Mouse (Mus musculus): ENCODE data around the gene Ptma. TPM values are rescaled to one million over a fixed set of nuclear protein-coding genes. Genes with fewer than 3 reads are reported as not detected.
"Not testable (repeated sequence)": the region's sequence is repeated elsewhere in the genome, so short reads cannot be mapped to it uniquely, and the experiment has no call there.

The Ptma gene
- polyA plus RNA-seq, 1 experiment: 322 TPM

DNA sequence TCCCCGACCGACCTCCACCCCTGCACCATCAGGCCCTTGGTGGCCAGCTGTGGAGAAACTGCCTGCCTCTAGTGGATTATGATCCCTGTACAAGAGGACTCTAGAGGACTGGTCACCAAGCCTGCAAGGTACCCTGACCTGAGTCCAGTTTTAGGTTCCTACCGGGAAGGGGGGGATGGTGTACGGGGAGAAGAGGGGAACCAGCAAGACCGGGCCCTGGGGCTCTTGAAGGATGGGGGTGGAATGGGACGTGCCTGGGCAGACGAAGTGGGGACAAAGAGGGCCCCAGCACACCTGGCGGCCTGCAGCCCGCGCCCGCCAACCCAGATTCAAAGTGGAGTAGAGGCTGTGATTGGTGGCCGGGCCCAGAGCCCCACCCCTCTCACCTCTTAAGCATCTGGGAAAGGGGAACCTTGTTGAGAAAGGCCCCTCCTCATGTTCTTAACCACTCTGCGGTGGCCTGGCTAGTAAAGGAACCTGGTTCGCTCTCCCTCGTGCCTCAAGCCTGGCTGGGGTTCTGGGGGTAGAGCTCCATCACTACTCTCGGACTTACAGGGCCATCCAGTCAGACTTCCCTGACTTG is 23.3 kb upstream of the Ptma start:
- H3K4me1 ChIP-seq (ENCODE audit: control insufficient read depth, insufficient read depth, insufficient read length, low read length): peaks cover 13% of the 10 kb centered on the region

DNA sequence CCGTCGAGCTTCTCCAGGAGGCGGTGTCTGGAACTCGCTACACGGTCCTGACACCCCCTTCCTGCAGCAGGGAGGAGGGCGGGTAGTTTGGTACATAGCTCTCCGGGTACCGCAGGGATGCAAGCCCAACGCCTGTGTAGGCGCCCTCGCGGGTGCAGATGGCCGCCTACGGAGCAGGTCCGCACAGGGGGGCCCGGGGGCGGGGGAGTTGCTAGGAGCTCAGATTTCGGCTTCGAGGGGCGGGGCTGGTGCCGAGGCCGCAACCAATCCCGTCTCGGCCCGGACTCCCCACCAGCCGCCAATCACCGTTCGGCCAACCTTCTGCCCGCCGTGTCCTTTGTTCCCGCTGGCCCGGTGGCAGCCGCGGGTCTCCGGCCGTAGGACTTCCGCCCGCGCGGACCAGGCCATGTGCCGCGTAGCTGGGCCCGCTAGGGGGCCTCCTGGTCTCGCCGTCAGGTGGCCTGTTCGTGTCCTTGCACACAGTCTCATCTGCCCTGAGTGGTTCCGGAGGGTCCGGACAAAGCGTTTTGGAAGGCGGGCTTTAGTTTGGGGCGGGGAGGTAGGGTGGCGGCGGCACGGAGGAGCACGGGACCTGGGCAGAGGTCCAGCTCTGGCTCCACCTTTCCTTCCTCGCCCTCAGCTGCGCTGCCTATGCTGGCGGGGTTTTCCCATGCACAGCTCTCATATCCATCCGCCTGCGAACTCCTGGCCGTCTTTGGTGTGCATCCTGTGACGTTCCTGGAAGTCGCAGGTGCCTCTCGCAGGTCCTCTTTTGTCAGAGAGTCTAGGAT is 22.4 kb upstream of the Ptma start:
- Histone ChIP-seq H3K4me3 (ENCODE audit: insufficient read depth, low read depth, low read length) (peak overlapping the region; percentile 79), H3K4me1 (ENCODE audit: control insufficient read depth, insufficient read depth, insufficient read length, low read length) (peaks cover 13% of the 10 kb centered on the region), H3K27ac (replicated peaks; ENCODE audit: low read depth, low read length) (peak overlapping the region; percentile 98)

More for the DNA sequence above, 23.3 kb upstream of the Ptma start:
- peak overlapping the region; percentile 98 for H3K27ac ChIP-seq (replicated peaks; ENCODE audit: low read depth, low read length)
- peak overlapping the region; percentile 79 for H3K4me3 ChIP-seq (ENCODE audit: insufficient read depth, low read depth, low read length)

DNA sequence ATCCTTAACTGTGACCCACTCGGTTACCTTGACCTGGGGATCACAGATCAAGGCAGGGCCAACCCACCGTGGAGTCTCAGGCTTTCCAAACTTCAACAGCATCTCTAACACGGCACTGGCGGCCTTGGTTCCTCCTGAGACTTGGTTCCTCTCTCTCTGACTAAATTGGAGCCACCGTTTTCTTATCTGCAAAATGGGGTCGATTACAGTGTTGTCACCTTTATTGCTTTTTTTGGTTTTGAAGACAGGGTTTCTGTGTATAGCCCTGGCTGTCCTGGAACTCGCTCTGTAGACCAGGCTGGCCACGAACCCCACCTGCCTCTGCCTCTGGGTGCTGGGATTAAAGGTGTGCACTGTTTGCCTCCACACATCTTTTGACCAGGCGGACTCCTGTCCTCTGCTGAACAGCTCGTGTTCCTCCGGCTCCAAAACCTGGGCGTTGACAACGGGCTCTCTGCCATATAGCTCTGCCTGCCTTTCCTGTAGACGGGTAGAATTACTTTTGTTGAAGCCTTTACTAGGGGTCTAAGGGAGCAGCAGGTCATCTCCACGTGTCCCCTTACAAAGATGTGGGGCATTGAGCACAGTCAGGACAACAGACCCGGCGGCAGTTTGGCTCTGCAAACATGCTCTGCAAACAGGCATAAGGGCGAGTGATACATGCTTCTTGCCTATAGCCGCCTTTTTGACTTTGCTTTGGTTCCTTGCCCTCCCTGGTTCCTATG is 21.7 kb upstream of the Ptma start:
- Histone ChIP-seq H3K4me1 (ENCODE audit: control insufficient read depth, insufficient read depth, insufficient read length, low read length) (peaks cover 13% of the 10 kb centered on the region), H3K4me3 (ENCODE audit: insufficient read depth, low read depth, low read length) (peak overlapping the region; percentile 79), H3K27ac (replicated peaks; ENCODE audit: low read depth, low read length) (peak overlapping the region; percentile 98)

DNA sequence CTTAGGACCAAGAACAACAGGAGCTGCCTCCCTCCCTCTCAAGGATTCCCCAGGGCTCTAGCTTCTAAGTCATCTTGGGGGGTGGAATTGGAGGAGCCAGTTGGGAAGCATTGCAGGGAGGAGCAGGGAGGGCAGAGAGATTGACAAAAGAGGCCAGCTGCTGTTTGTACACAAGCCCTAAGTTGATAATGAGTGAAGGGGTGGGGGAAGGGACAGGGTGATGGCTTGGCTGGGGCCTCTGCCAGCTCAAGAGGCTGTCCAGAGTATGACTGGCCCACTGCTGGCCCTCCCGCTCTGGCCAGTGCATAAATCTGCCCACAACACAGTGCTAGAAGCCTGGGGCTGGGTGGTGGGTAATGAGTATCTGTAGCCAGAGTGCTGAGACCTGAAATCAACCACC is 21.1 kb upstream of the Ptma start:
- H3K4me1 ChIP-seq (ENCODE audit: control insufficient read depth, insufficient read depth, insufficient read length, low read length): peaks cover 13% of the 10 kb centered on the region
- no peak overlapping the region for H3K4me3 ChIP-seq (ENCODE audit: insufficient read depth, low read depth, low read length)
- peak overlapping the region; percentile 98; the same call in 1 of the 2 replicates for H3K27ac ChIP-seq (replicated peaks; ENCODE audit: low read depth, low read length)

DNA sequence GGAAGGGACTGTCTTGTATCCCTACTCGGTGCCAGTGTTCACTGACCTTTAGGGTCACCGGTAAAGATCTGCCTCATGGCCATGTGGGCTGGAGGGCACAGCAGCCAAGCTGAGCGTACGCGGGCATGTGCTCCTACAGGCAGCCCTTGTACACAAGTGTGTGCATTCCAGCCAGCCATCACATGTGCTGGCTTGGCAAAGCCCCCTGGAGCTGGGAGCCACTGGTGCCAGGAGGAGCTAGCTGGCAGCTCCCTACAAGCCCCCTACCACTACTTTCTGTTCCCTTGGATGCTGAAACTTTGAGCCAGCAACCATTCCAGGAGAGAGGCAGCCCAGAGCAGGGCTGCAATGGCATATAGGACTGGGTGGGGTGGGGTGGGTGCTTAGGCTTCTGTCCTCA is 20.1 kb upstream of the Ptma start:
- Histone ChIP-seq H3K4me1 (ENCODE audit: control insufficient read depth, insufficient read depth, insufficient read length, low read length) (peaks cover 13% of the 10 kb centered on the region), H3K4me3 (ENCODE audit: insufficient read depth, low read depth, low read length) (no peak overlapping the region), H3K27ac (replicated peaks; ENCODE audit: low read depth, low read length) (no peak overlapping the region)

DNA sequence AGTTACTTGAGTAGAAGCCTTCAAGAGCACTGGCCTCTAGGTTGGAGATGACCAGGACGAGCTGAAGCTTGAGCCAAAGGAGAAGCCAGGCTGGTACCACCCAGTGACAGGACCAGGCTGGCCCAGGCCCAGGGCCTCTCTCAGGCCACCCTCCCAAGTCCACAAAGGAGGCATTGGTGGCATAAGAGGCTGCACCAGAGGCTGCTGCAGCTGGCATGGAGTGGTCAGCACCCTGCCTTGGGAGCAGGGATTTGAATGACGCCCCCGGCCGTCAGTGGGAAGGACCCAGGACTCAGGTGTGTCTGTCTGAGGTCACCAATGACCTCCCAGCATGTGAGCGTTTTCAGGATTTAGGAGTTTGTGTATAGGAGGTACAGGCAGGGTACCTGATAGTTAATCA is 18.7 kb upstream of the Ptma start:
- H3K4me3 ChIP-seq (ENCODE audit: insufficient read depth, low read depth, low read length): no peak overlapping the region
- peaks cover 13% of the 10 kb centered on the region for H3K4me1 ChIP-seq (ENCODE audit: control insufficient read depth, insufficient read depth, insufficient read length, low read length)

DNA sequence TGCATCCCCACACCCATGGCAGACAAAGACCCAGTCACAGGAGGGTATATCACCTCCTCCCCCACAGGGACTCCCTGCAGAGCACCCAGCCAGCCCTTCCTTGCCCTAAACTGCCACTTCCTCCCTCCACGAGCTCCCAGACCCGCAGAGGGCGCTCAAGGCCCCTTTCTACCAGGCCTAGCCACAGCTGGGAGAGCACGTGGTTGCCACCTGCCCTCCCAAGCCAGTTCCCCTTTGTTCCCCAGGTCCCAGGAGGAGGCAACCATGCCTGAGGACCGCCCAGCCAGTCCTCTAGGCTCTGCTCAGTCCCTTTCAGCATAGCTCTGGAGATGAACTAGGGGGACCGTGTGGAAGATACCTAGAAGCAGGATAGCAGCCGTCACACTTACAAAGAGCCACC is 17.1 kb upstream of the Ptma start:
- Histone ChIP-seq H3K4me1 (ENCODE audit: control insufficient read depth, insufficient read depth, insufficient read length, low read length) (peaks cover 9% of the 10 kb centered on the region), H3K27ac (replicated peaks; ENCODE audit: low read depth, low read length) (no peak overlapping the region), H3K4me3 (ENCODE audit: insufficient read depth, low read depth, low read length) (peak overlapping the region; percentile 21; the same call in 1 of the 2 replicates)

More for the DNA sequence above, 18.7 kb upstream of the Ptma start:
- H3K27ac ChIP-seq (replicated peaks; ENCODE audit: low read depth, low read length): no peak overlapping the region

DNA sequence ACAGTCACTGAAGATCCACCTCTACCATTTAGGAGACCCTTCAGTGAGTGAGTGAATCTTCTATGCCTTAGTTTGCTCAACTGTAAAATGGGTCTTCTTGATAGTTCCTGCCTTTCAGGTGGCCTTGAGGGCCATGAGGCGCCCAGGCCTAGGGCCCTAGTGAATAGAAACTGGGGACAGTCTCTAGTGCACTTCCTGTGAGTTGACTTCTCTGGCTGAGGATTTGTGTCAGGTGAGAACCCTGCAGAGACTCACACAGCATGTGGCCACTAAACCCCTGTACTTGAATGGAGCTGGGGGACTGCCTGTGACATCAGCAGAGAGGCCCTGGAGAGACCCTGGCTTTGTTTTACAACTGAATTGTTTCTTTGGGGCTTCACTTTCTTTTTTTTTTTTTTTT is 16.3 kb upstream of the Ptma start:
- Histone ChIP-seq H3K27ac (replicated peaks; ENCODE audit: low read depth, low read length) (no peak overlapping the region), H3K4me3 (ENCODE audit: insufficient read depth, low read depth, low read length) (no peak overlapping the region), H3K4me1 (ENCODE audit: control insufficient read depth, insufficient read depth, insufficient read length, low read length) (peaks cover 4% of the 10 kb centered on the region)

DNA sequence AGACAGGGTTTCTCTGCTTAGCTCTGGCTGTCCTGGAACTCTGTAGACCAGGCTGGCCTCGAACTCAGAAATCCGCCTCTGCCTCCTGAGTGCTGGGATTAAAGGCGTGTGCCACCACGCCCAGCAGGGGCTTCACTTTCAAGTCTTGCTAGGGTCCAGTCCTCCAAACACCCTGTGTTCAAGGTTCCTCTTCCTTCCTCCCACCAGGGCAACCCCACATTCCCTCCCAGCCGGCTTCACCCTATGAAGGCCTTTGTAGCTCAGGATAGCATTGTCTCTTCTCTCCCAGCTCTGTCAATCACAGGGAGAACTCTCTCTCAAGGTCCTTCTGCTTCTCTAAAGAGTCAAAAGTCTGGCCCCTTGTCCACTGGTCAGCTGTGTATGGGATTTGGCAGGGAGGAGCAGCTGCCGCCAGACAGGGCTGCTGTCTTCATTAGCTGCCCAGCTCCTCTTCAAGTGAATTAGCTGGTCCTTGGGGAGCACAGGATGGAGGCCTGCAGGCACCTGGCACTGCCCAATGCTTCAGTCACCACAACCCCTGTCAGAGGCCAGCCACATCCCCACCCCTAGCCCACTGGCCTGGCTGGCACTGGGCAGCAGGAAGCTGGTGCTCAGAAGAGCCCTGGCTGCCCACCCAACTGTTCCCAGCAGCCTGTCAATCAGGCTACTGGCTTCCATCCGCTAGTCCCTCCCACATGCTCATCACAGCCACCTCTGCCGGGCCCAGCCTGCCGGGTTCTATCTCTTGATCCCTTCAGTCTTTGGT is 15.7 kb upstream of the Ptma start:
- H3K4me1 ChIP-seq (ENCODE audit: control insufficient read depth, insufficient read depth, insufficient read length, low read length): no peaks in the 10 kb centered on the region; the same call in 1 of the 2 replicates
- no peak overlapping the region for H3K4me3 ChIP-seq (ENCODE audit: insufficient read depth, low read depth, low read length)
- no peak overlapping the region for H3K27ac ChIP-seq (replicated peaks; ENCODE audit: low read depth, low read length)

DNA sequence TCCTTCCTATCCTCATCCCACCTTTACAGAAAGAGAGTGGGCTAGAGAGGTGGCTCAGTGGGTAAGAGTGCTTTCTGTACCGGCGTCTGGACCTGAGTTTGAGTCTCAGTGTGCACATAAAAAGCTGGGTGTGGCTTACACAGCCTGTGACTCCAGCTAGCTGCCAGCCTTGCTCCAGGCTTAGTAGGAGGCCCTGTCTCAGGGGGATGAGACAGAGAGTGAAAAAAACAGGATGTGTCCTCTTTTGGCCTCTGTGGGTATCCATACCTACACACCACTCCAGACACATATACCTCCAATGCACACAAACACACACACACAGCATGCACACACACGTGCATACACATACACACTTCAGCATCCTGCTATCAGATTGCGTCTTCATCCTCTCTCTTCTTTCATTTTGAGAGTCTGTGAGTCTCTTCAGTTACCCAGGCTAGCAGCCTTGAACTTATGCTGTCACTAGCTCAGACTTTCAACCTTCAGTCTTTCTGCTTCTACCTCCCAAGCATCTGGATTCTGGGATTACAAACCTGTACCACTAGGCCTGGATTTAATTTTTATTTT is 14.3 kb upstream of the Ptma start:
- Histone ChIP-seq H3K4me1 (ENCODE audit: control insufficient read depth, insufficient read depth, insufficient read length, low read length) (no peaks in the 10 kb centered on the region; the same call in 1 of the 2 replicates), H3K27ac (replicated peaks; ENCODE audit: low read depth, low read length) (no peak overlapping the region), H3K4me3 (ENCODE audit: insufficient read depth, low read depth, low read length) (no peak overlapping the region)

DNA sequence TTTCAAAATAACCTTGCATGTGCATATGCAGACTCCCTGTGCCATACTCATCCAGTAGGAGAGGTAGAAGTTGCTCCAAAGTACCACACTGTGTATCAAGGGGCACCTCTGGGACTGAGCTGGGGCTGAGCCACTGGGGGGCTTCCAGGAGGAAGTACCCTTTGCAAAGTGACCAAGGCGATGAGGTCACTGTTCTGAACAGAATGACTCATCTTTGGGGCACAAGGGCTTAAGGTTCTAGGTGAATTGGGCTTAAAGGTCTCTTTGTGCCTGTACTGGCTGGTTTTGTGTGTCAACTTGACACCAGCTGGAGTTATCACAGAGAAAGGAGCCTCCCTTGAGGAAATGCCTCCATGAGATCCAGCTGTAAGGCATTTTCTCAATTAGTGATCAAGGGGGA is 13.5 kb upstream of the Ptma start:
- not testable (repeated sequence) for H3K27ac ChIP-seq (replicated peaks; ENCODE audit: low read depth, low read length); H3K4me3 ChIP-seq (ENCODE audit: insufficient read depth, low read depth, low read length); H3K4me1 ChIP-seq (ENCODE audit: control insufficient read depth, insufficient read depth, insufficient read length, low read length)

DNA sequence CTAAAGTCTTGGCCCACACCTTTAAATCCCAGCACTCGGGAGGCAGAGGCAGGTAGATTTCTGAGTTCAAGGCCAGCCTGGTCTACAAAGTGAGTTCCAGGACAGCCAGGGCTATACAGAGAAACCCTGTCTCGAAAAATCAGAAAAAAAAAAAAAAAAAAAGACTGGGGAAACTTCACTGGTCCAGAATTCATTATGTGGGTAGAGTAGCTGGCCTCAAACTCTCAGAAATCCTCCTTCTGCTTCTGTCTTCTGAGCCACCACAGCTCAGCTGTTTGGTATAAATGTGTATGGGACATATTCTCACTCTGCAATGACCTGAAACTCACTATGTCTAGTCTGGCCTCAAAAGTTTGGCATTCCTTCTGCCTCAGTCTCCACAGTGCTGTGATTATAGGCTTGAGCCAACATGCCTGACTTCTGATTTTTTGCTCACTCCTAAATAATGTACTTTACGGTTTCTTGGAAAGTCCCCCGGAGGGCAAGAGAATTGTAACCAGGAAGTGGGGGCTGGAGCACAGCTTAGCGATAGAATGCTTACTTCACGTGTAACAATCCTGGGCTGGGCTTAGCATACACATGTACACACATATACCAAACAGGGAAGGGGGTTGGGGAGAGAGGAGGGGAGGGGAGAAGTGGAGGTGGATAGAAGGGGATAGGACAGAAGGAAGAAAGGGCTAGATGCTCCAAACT is 10.7 kb upstream of the Ptma start:
- Histone ChIP-seq H3K4me3 (ENCODE audit: insufficient read depth, low read depth, low read length) (no peak overlapping the region), H3K4me1 (ENCODE audit: control insufficient read depth, insufficient read depth, insufficient read length, low read length) (no peaks in the 10 kb centered on the region), H3K27ac (replicated peaks; ENCODE audit: low read depth, low read length) (no peak overlapping the region)

DNA sequence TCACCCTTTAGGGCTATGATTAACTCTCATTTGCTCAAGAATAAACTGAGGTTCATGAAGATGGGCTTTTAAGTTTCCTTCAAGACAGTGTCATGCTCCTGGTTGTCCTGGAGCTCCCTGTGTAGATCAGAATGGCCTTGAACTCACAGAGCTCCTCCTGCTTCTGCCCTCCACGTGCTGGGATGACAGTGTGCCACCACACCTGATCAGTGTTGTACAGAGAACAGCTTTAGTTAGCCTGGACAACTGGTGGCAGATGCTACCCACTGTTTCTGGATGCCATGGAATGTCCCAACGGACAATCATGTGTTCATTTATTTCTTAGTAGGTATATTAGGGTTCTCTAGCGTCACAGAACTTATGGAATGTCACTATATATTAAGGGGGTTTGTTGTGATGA is 9.4 kb upstream of the Ptma start:
- no peak overlapping the region for H3K4me3 ChIP-seq (ENCODE audit: insufficient read depth, low read depth, low read length)
- no peak overlapping the region for H3K27ac ChIP-seq (replicated peaks; ENCODE audit: low read depth, low read length)
- H3K4me1 ChIP-seq (ENCODE audit: control insufficient read depth, insufficient read depth, insufficient read length, low read length): no peaks in the 10 kb centered on the region

DNA sequence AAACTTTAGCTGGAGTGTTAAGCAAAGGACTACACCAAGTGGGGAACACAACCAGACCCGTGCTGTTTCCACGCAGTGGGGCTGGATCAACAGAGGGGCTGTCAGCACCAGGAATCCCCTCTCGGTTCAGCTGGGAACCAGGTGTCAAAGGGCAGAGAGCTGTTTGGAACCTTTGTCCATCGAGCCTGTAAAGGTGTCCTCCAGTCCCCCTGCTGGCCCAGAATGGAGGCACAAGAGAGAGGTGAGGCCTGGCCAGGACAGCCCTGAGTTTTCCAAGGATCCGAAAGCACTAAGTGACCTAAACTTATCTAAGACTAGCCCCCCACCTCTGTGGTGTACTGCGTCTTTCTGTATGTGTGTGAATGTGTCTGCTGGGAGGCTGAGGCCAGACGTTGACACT is 6.2 kb upstream of the Ptma start:
- Histone ChIP-seq H3K4me3 (ENCODE audit: insufficient read depth, low read depth, low read length) (no peak overlapping the region), H3K4me1 (ENCODE audit: control insufficient read depth, insufficient read depth, insufficient read length, low read length) (no peaks in the 10 kb centered on the region)

More for the DNA sequence above, 6.2 kb upstream of the Ptma start:
- H3K27ac ChIP-seq (replicated peaks; ENCODE audit: low read depth, low read length): no peak overlapping the region

Measured in brown adipose tissue, adult 24 weeks (tissue).